Mouse (Mus musculus) myocyte (in vitro differentiated cells): Measurements from ENCODE around the gene Robo3. TPM values are rescaled to one million over a fixed set of nuclear protein-coding genes. Genes with fewer than 3 reads are reported as not detected.

ENCODE experiments used
- H3K27me3 ChIP-seq: one replicate; pipeline ENCODE4 v1.6.1; 2011; ENCODE audit not compliant: control insufficient read depth, insufficient read depth, insufficient read length
- H3K36me3 ChIP-seq: one replicate; pipeline ENCODE4 v1.6.1; 2011; ENCODE audit not compliant: control insufficient read depth, insufficient read depth
- H3K4me2 ChIP-seq: one replicate; pipeline ENCODE4 v1.6.1; 2011; ENCODE audit warnings: low read depth, control low read depth
- H3K4me3 ChIP-seq: one replicate; pipeline ENCODE4 v1.5.1; 2011; ENCODE audit warnings: mild to moderate bottlenecking, control low read depth, moderate library complexity
- H3K79me2 ChIP-seq: one replicate; pipeline ENCODE4 v1.6.1; 2011; ENCODE audit not compliant: control insufficient read depth, insufficient read depth
- H3ac ChIP-seq: one replicate; pipeline ENCODE4 v1.6.1; 2011; ENCODE audit not compliant: control insufficient read depth, insufficient read length
- CEBPB ChIP-seq: IDR thresholded peaks from 2 replicates; pipeline ENCODE4 v1.6.1; 2011; ENCODE audit warnings: mild to moderate bottlenecking, moderate library complexity; ENCODE audit not compliant: poor library complexity, insufficient read depth, severe bottlenecking
- E2F4 ChIP-seq: IDR thresholded peaks from one replicate; pipeline ENCODE4 v1.6.1; 2011; ENCODE audit warnings: mild to moderate bottlenecking, control low read depth, moderate library complexity; ENCODE audit not compliant: insufficient read depth
- MAX ChIP-seq: IDR thresholded peaks from one replicate; pipeline ENCODE4 v1.6.1; 2011; ENCODE audit warnings: low read depth, mild to moderate bottlenecking, control low read depth
- MYOD1 ChIP-seq, 3 experiments: IDR thresholded peaks; one replicate each; pipeline ENCODE4 v1.6.1; 2011; ENCODE audit warnings: control low read depth in 2 of 3, low read depth in 2 of 3, mild to moderate bottlenecking in 2 of 3, moderate library complexity in 1 of 3; ENCODE audit not compliant: insufficient read length in 2 of 3, control insufficient read depth in 1 of 3
- MYOG ChIP-seq, 3 experiments: IDR thresholded peaks; one replicate each; pipeline ENCODE4 v1.6.1; 2011; ENCODE audit warnings: control low read depth in 2 of 3, low read depth in 2 of 3, mild to moderate bottlenecking in 2 of 3; ENCODE audit not compliant: insufficient read length in 2 of 3, control insufficient read depth in 1 of 3, insufficient read depth in 1 of 3
- POLR2A ChIP-seq: IDR thresholded peaks from one replicate; pipeline ENCODE4 v1.6.1; 2011; ENCODE audit warnings: low read depth, mild to moderate bottlenecking, control low read depth, moderate library complexity; ENCODE audit not compliant: insufficient read length
- POLR2AphosphoS2 ChIP-seq: IDR thresholded peaks from one replicate; pipeline ENCODE4 v1.6.1; 2011; ENCODE audit warnings: low read depth, control low read depth; ENCODE audit not compliant: insufficient read length
- REST ChIP-seq: IDR thresholded peaks from one replicate; pipeline ENCODE4 v1.6.1; 2011; ENCODE audit warnings: mild to moderate bottlenecking, control low read depth, moderate library complexity; ENCODE audit not compliant: insufficient read depth, insufficient read length
- SRF ChIP-seq: IDR thresholded peaks from one replicate; pipeline ENCODE4 v1.6.1; 2011; ENCODE audit warnings: low read depth; ENCODE audit not compliant: control insufficient read depth, insufficient read length
- TCF12 ChIP-seq: IDR thresholded peaks from one replicate; pipeline ENCODE4 v1.6.1; 2011; ENCODE audit warnings: mild to moderate bottlenecking, control low read depth; ENCODE audit not compliant: poor library complexity, insufficient read depth, severe bottlenecking
- TCF3 ChIP-seq: IDR thresholded peaks from one replicate; pipeline ENCODE4 v1.6.1; 2011; ENCODE audit warnings: low read depth, control low read depth; ENCODE audit not compliant: insufficient read length
- USF1 ChIP-seq: IDR thresholded peaks from one replicate; pipeline ENCODE4 v1.6.1; 2011; ENCODE audit warnings: low read depth, mild to moderate bottlenecking, control low read depth, moderate library complexity
- polyA plus RNA-seq: library from polyadenylated mRNA; unstranded; fragments of >200 nt; fragmentation: generic; extraction: Trizol; gene quantifications from one replicate; pipeline ENCODE4 v1.2.1, GENCODE M21; 2012; ENCODE audit warnings: missing spikeins

The Robo3 gene
- polyA plus RNA-seq, 1 experiment = 0.01 TPM

DNA sequence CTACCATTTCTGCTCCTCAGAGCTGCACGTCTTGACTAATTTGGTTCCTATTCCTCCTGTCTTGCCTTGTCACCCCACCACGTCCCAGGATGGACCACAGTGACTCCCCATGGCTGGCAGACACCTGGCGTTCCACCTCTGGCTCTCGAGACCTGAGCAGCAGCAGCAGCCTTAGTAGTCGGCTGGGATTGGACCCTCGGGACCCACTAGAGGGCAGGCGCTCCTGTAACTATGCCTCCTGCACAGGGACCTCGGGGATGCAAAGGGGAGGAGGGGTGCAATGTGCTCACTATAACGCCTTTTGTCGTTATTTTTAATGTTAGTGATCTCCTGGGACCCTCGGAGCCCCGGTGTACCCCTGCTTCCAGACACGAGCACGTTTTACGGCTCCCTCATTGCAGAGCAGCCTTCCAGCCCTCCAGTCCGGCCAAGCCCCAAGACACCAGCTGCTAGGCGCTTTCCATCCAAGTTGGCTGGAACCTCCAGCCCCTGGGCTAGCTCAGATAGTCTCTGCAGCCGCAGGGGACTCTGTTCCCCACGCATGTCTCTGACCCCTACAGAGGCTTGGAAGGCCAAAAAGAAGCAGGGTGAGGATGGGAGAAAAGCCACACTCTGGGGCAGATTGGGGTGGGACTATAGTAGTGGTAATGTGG lies 25.1 kb downstream of the Robo3 start:
- Histone ChIP-seq H3K4me2 (no peak overlapping the region), H3K27me3 (peaks cover 37% of the 10 kb centered on the region), H3K79me2 (no peaks in the 10 kb centered on the region), H3K36me3 (no peaks in the 10 kb centered on the region), H3ac (no peak overlapping the region), H3K4me3 (no peak overlapping the region)
- TF ChIP-seq USF1 (no peak), TCF3 (no peak), REST (no peak), MAX (no peak), POLR2A (no peak), SRF (no peak)

DNA sequence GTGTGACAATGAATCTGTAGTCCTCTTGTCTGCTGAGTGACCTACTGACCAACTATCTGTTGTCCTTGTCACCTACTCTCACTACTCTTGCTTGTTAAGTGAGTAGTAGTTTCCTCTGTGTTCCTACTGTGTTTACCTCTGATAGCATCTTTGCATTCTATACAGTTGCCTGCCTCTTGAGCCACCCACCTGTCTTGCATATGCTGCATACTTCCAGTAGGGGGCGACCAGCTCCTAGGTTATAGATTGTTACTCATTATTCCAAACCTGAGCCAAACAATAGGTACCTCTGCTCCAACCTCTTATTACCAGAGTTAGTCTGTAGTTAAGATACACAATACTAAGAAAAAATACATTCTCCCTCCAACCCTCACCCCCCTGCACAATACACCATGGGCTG lies 26.7 kb downstream of the Robo3 start:
- Histone ChIP-seq H3K4me3 (no peak overlapping the region), H3K4me2 (no peak overlapping the region), H3ac (no peak overlapping the region), H3K27me3 (peaks cover 48% of the 10 kb centered on the region), H3K36me3 (no peaks in the 10 kb centered on the region), H3K79me2 (no peaks in the 10 kb centered on the region)
- TF ChIP-seq TCF12 (no peak), POLR2A (no peak), CEBPB (no peak), POLR2AphosphoS2 (no peak), E2F4 (no peak), SRF (no peak), MAX (no peak), TCF3 (no peak), MYOD1 (IDR thresholded peaks at IDR 0.05; ENCODE audit: control insufficient read depth in 1 of 3, insufficient read length in 2 of 3, low read depth in 2 of 3) (no peak), MYOG (IDR thresholded peaks at IDR 0.05; ENCODE audit: control insufficient read depth in 1 of 3, insufficient read depth in 1 of 3, insufficient read length in 2 of 3, low read depth in 2 of 3) (no peak), USF1 (no peak), REST (no peak)

DNA sequence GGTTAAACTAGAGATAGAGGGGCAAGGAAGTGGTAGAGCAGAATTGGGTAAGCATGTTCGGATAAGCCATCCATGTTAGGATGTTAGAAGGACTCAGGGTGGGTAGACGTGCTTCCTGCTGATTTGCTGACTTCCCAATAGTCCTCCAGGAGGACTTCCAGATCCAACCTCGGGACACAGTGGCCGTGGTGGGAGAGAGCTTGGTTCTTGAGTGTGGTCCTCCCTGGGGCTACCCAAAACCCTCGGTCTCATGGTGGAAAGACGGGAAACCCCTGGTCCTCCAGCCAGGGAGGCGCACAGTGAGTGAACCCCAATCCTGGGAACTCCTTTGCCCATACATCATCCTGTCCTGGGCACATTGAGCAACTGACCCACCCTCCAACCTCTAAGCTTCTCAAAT lies 30.0 kb downstream of the Robo3 start:
- TF ChIP-seq TCF3 = no peak
- TF ChIP-seq POLR2AphosphoS2 = no peak
- TF ChIP-seq REST = no peak
- TF ChIP-seq MYOD1 (IDR thresholded peaks at IDR 0.05; ENCODE audit: control insufficient read depth in 1 of 3, insufficient read length in 2 of 3, low read depth in 2 of 3) = no peak
- TF ChIP-seq E2F4 = no peak
- TF ChIP-seq MAX = no peak
- TF ChIP-seq TCF12 = no peak
- TF ChIP-seq MYOG (IDR thresholded peaks at IDR 0.05; ENCODE audit: control insufficient read depth in 1 of 3, insufficient read depth in 1 of 3, insufficient read length in 2 of 3, low read depth in 2 of 3) = no peak
- TF ChIP-seq POLR2A = no peak
- no peak for TF ChIP-seq USF1
- TF ChIP-seq CEBPB = no peak
- TF ChIP-seq SRF = no peak
- Histone ChIP-seq H3K79me2 (no peaks in the 10 kb centered on the region), H3ac (no peak overlapping the region), H3K4me2 (no peak overlapping the region), H3K36me3 (no peaks in the 10 kb centered on the region), H3K27me3 (peaks cover 31% of the 10 kb centered on the region), H3K4me3 (no peak overlapping the region)

DNA sequence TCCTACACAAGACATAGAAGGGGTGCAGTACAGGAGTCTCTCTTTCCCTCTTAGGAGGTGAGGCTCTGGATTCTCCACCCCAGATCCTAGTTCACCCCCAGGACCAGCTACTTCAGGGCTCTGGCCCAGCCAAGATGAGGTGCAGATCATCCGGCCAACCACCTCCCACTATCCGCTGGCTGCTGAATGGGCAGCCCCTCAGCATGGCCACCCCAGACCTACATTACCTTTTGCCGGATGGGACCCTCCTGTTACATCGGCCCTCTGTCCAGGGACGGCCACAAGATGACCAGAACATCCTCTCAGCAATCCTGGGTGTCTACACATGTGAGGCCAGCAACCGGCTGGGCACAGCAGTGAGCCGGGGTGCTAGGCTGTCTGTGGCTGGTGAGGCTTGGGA lies 30.5 kb downstream of the Robo3 start:
- H3K4me3 ChIP-seq = no peak overlapping the region
- H3K36me3 ChIP-seq = no peaks in the 10 kb centered on the region

DNA sequence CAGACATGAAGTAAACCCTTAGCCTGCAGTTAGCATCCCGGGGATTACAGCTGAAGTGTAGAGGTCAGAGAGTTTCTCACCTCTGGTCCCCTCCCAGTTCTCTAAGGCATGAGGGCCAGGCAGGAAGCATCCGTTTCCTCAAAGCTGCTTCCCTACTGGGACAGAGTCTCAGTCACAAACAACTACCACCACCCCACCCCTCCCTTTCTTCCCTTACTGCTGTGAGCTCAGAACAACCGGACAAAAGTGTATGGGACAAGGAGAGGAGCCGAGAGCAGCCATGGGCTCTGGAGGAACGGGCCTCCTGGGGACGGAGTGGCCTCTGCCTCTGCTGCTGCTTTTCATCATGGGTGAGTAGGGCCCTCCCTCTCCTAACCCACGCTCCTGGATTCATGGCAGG lies 31.2 kb downstream of the Robo3 start, which contains the start of gene Robo4:
Robo4 (plus strand) TSS at position 96 of the 400 bp plus-strand sequence.
- H3K36me3 ChIP-seq = no peaks in the 10 kb centered on the region
- H3ac ChIP-seq = no peak within 1 kb of the TSS
- H3K27me3 ChIP-seq = peaks cover 26% of the 10 kb centered on the region
- TF ChIP-seq TCF3 (no peak), CEBPB (no peak), E2F4 (no peak), POLR2AphosphoS2 (no peak), POLR2A (no peak), TCF12 (no peak), MAX (no peak), SRF (no peak), REST (no peak), MYOD1 (IDR thresholded peaks at IDR 0.05; ENCODE audit: control insufficient read depth in 1 of 3, insufficient read length in 2 of 3, low read depth in 2 of 3) (no peak), USF1 (no peak), MYOG (IDR thresholded peaks at IDR 0.05; ENCODE audit: control insufficient read depth in 1 of 3, insufficient read depth in 1 of 3, insufficient read length in 2 of 3, low read depth in 2 of 3) (no peak)
- H3K4me3 ChIP-seq = no peak within 1 kb of the TSS
- H3K4me2 ChIP-seq = no peak within 1 kb of the TSS
- H3K79me2 ChIP-seq = no peaks in the 10 kb centered on the region

More for the DNA sequence above, 30.5 kb downstream of the Robo3 start:
- H3K4me2 ChIP-seq = no peak overlapping the region
- H3K79me2 ChIP-seq = no peaks in the 10 kb centered on the region
- H3ac ChIP-seq = no peak overlapping the region
- TF ChIP-seq SRF = no peak
- TF ChIP-seq POLR2AphosphoS2 = no peak
- TF ChIP-seq TCF3 = no peak
- TF ChIP-seq TCF12 = no peak
- no peak for TF ChIP-seq REST
- no peak for TF ChIP-seq POLR2A
- peaks cover 26% of the 10 kb centered on the region for H3K27me3 ChIP-seq
